Mouse (Mus musculus): ENCODE data around the gene Map3k5. TPM values are rescaled to one million over a fixed set of nuclear protein-coding genes. Genes with fewer than 3 reads are reported as not detected.

The Map3k5 gene
- total RNA-seq, 1 experiment from 2014 or later = 22.0 TPM

- ATAC-seq (replicated peaks; ENCODE audit: low read depth, poor library complexity, severe bottlenecking) = no peak
Observed at GRCm38 (mm10) chr10:20000408-20000770, 66.1 kb downstream of the Map3k5 start.

GRCm38 (mm10) chr10:20001990-20002389, 67.7 kb downstream of the Map3k5 start:
- no peak for ATAC-seq (replicated peaks; ENCODE audit: low read depth, poor library complexity, severe bottlenecking)

GRCm38 (mm10) chr10:20003006-20003405, 68.7 kb downstream of the Map3k5 start:
- peak; percentile 50 for ATAC-seq (replicated peaks; ENCODE audit: low read depth, poor library complexity, severe bottlenecking)

GRCm38 (mm10) chr10:20004786-20005185, 70.5 kb downstream of the Map3k5 start:
- ATAC-seq (replicated peaks; ENCODE audit: low read depth, poor library complexity, severe bottlenecking) = no peak

- ATAC-seq (replicated peaks; ENCODE audit: low read depth, poor library complexity, severe bottlenecking) = peak; percentile 76
Observed at GRCm38 (mm10) chr10:20005491-20005952, 71.2 kb downstream of the Map3k5 start.

GRCm38 (mm10) chr10:20006333-20007093, 72.2 kb downstream of the Map3k5 start:
- peak; percentile 34; the same call in 1 of the 2 replicates for ATAC-seq (replicated peaks; ENCODE audit: low read depth, poor library complexity, severe bottlenecking)

- peak; percentile 62 for ATAC-seq (replicated peaks; ENCODE audit: low read depth, poor library complexity, severe bottlenecking)
Observed at GRCm38 (mm10) chr10:20009310-20009709, 75.0 kb downstream of the Map3k5 start.

- ATAC-seq (replicated peaks; ENCODE audit: low read depth, poor library complexity, severe bottlenecking) = no peak
Observed at GRCm38 (mm10) chr10:20010018-20010417, 75.7 kb downstream of the Map3k5 start.

GRCm38 (mm10) chr10:20018406-20018805, 84.1 kb downstream of the Map3k5 start:
- no peak for ATAC-seq (replicated peaks; ENCODE audit: low read depth, poor library complexity, severe bottlenecking)

- no peak for ATAC-seq (replicated peaks; ENCODE audit: low read depth, poor library complexity, severe bottlenecking)
Observed at GRCm38 (mm10) chr10:20018806-20019205, 84.5 kb downstream of the Map3k5 start.

GRCm38 (mm10) chr10:20021256-20021655, 87.0 kb downstream of the Map3k5 start:
- ATAC-seq (replicated peaks; ENCODE audit: low read depth, poor library complexity, severe bottlenecking) = no peak

- ATAC-seq (replicated peaks; ENCODE audit: low read depth, poor library complexity, severe bottlenecking) = no peak
Observed at GRCm38 (mm10) chr10:20021670-20022468, 87.6 kb downstream of the Map3k5 start.

GRCm38 (mm10) chr10:20022608-20023340, 88.5 kb downstream of the Map3k5 start:
- ATAC-seq (replicated peaks; ENCODE audit: low read depth, poor library complexity, severe bottlenecking) = no peak

- no peak for ATAC-seq (replicated peaks; ENCODE audit: low read depth, poor library complexity, severe bottlenecking)
Observed at GRCm38 (mm10) chr10:20023524-20023923, 89.3 kb downstream of the Map3k5 start.

- ATAC-seq (replicated peaks; ENCODE audit: low read depth, poor library complexity, severe bottlenecking) = no peak
Observed at GRCm38 (mm10) chr10:20024891-20025290, 90.6 kb downstream of the Map3k5 start.

- ATAC-seq (replicated peaks; ENCODE audit: low read depth, poor library complexity, severe bottlenecking) = no peak
Observed at GRCm38 (mm10) chr10:20025781-20026520, 91.7 kb downstream of the Map3k5 start.

GRCm38 (mm10) chr10:20030703-20031102, 96.4 kb downstream of the Map3k5 start:
- ATAC-seq (replicated peaks; ENCODE audit: low read depth, poor library complexity, severe bottlenecking) = no peak

GRCm38 (mm10) chr10:20031936-20032335, 97.7 kb downstream of the Map3k5 start:
- no peak for ATAC-seq (replicated peaks; ENCODE audit: low read depth, poor library complexity, severe bottlenecking)

GRCm38 (mm10) chr10:20036375-20036774, 102.1 kb downstream of the Map3k5 start:
- ATAC-seq (replicated peaks; ENCODE audit: low read depth, poor library complexity, severe bottlenecking) = peak; percentile 86

GRCm38 (mm10) chr10:20036846-20037245, 102.6 kb downstream of the Map3k5 start:
- peak; percentile 74 for ATAC-seq (replicated peaks; ENCODE audit: low read depth, poor library complexity, severe bottlenecking)
